ENCODE assay signal across 8 mouse cellular contexts in genomic region chr10:119238985-119239631, GRCm38 (mm10). TPM values are rescaled to one million over a fixed set of nuclear protein-coding genes. Genes with fewer than 3 reads are reported as not detected.
DNase-seq lines count a peak whose midpoint lies in the region; ATAC-seq and TF ChIP-seq lines count a peak whose summit lies in the region.

No protein-coding gene starts in this region.

- WGBS in forebrain, embryonic 12.5 days: 0% methylated on average over 41 of the region's 54 CpGs
- under 1% methylated on average over 54 of the region's 54 CpGs for WGBS in hindbrain, embryonic 10.5 days

- H3K27me3 ChIP-seq in forebrain, embryonic 12.5 days: no peaks in the 10 kb centered on the region
- H3K27me3 ChIP-seq in hindbrain, embryonic 10.5 days (ENCODE audit: insufficient read depth, poor library complexity, severe bottlenecking): no peaks in the 10 kb centered on the region

- peak overlapping the region; percentile 77 for H3K4me2 ChIP-seq in forebrain, embryonic 12.5 days

- H3K27ac ChIP-seq in ES-E14 (ENCODE audit: insufficient read depth, low read depth, low read length, poor library complexity, severe bottlenecking): peak overlapping the region; percentile 94
- peak overlapping the region; percentile 98 for H3K27ac ChIP-seq in forebrain, embryonic 12.5 days
- H3K27ac ChIP-seq in hindbrain, embryonic 10.5 days: peak overlapping the region; percentile 99

- no peaks in the 10 kb centered on the region for H3K9me3 ChIP-seq in ES-E14 (ENCODE audit: control insufficient read depth, insufficient read depth, low read depth, low read length)
- H3K9me3 ChIP-seq in forebrain, embryonic 12.5 days: no peaks in the 10 kb centered on the region
- no peaks in the 10 kb centered on the region for H3K9me3 ChIP-seq in hindbrain, embryonic 10.5 days

- peak overlapping the region; percentile 96 for H3K9ac ChIP-seq in ES-E14 (ENCODE audit: insufficient read depth, low read depth, low read length, poor library complexity, severe bottlenecking)
- peak overlapping the region; percentile 100 for H3K9ac ChIP-seq in forebrain, embryonic 12.5 days

- peak; percentile 37 for DNase-seq in ES-E14 (ENCODE audit: low read depth, low spot score)
- peak; percentile 42 for DNase-seq in brain, adult 2 months (ENCODE audit: low read depth, low spot score)
- DNase-seq in hindbrain, embryonic 10.5 days (ENCODE audit: low spot score): peak; percentile 69
- DNase-seq in layer of hippocampus, postnatal 25 days (ENCODE audit: extremely low spot score in 1 of 2, low spot score in 1 of 2): peak; percentile 44
- DNase-seq in lung, postnatal 4 days: peak; percentile 64 to 65
- peak; percentile 34 for DNase-seq in retina, postnatal 7 days (ENCODE audit: low read depth, low spot score)
- DNase-seq in urinary bladder, postnatal 14 days (ENCODE audit: low spot score): peak; percentile 37

- H3K36me3 ChIP-seq in ES-E14 (ENCODE audit: control insufficient read depth, insufficient read depth, low read length, poor library complexity, severe bottlenecking): peaks cover 5% of the 10 kb centered on the region
- peaks cover 11% of the 10 kb centered on the region for H3K36me3 ChIP-seq in forebrain, embryonic 12.5 days (replicated peaks)
- peaks cover 32% of the 10 kb centered on the region for H3K36me3 ChIP-seq in hindbrain, embryonic 10.5 days

- H3K4me1 ChIP-seq in ES-E14 (ENCODE audit: control insufficient read depth in 2 of 2, insufficient read depth in 2 of 2, low read length in 2 of 2, poor library complexity in 1 of 2): peaks cover 3 to 6% of the 10 kb centered on the region in 2 experiments; a peak in 3 of 4 replicates
- peaks cover 19% of the 10 kb centered on the region for H3K4me1 ChIP-seq in forebrain, embryonic 12.5 days
- peaks cover 20% of the 10 kb centered on the region for H3K4me1 ChIP-seq in hindbrain, embryonic 10.5 days (replicated peaks)

- peak; percentile 34 for ATAC-seq in forebrain, embryonic 12.5 days (ENCODE audit: low FRiP score)

- in situ Hi-C loops in ES-E14 (cut with MboI; ENCODE audit: low sequenced_read_pairs in 2 of 2, unreplicated experiment in 2 of 2): no loop called here

- H3K4me3 ChIP-seq in ES-E14 (ENCODE audit: insufficient read depth in 1 of 2, low read depth in 1 of 2, low read length in 2 of 2, poor library complexity in 1 of 2, severe bottlenecking in 1 of 2): peak overlapping the region; percentile 87 to 98
- peak overlapping the region; percentile 97 for H3K4me3 ChIP-seq in forebrain, embryonic 12.5 days (replicated peaks)
- H3K4me3 ChIP-seq in hindbrain, embryonic 10.5 days: peak overlapping the region; percentile 97

TF ChIP-seq in ES-E14, 5 proteins besides CTCF, POLR2A, EP300 and RAD21:
- TF ChIP-seq CHD2 (IDR thresholded peaks at IDR 0.05; ENCODE audit: low read depth, low read length) (no peak), ZC3H11A (IDR thresholded peaks at IDR 0.05; ENCODE audit: borderline replicate concordance, low read depth, low read length) (no peak), ZNF384 (IDR thresholded peaks at IDR 0.05; ENCODE audit: low read depth, low read length) (no peak), HCFC1 (IDR thresholded peaks at IDR 0.05; ENCODE audit: borderline replicate concordance, insufficient read depth, low read length) (no peak), MAFK (IDR thresholded peaks at IDR 0.05; ENCODE audit: insufficient read depth, low read depth, low read length) (no peak)

RNA-seq across cellular contexts. Expression of gene Cand1, which starts 0.7 kb away (rescaled TPM):
- 95.6 and 122 TPM in 2 replicates for total RNA-seq in ES-E14 (2012; rRNA removed)
- polyA plus RNA-seq in forebrain, embryonic 12.5 days (2016; fragmentation: Nextera tagmentation; extraction: Ambion mirVana): 106 and 111 TPM in 2 replicates
- polyA plus RNA-seq in hindbrain, embryonic 10.5 days (2016; fragmentation: Nextera tagmentation; extraction: Ambion mirVana): 82.6 and 96.5 TPM in 2 replicates
- total RNA-seq in layer of hippocampus, postnatal 25 days (2021): 100 to 1,000 TPM; 146 TPM

Comparison
In these comparisons a context has a peak if more than half of its experiments do, and no peak if none do; other contexts are left out.
1. Peak in every context shown above with its lines: DNase-seq, ATAC-seq, H3K4me3 ChIP-seq and H3K27ac ChIP-seq.